Mouse (Mus musculus): ENCODE measurements around the gene Zmiz1. TPM values are rescaled to one million over a fixed set of nuclear protein-coding genes. Genes with fewer than 3 reads are reported as not detected.

The Zmiz1 gene
- total RNA-seq, 2 experiments from 2014 or later: 27.4 to 34.5 TPM

- Histone ChIP-seq H3K4me3 (peak overlapping the region; percentile 99), H3K27ac (peak overlapping the region; percentile 95)
- peak; percentile 61 for DNase-seq
- TF ChIP-seq CTCF (IDR thresholded peaks at IDR 0.05): peak; percentile 6; the same call in 1 of the 2 replicates
- intact Hi-C loops (cut with DNase I): loop anchor here (1.0 to 10.0 kb wide), 4 partner anchors 86 to 964 kb away; no protein-coding TSS in a partner anchor
These were observed 622 bp upstream of the Zmiz1 start for GRCm38 (mm10) chr14:25458111-25459015.

- intact Hi-C loops (cut with DNase I): loop anchor here (1.0 to 10.0 kb wide), 4 partner anchors 87 to 965 kb away; no protein-coding TSS in a partner anchor
- peak overlapping the region; percentile 99 for H3K4me3 ChIP-seq
- peak; percentile 92 for DNase-seq
- TF ChIP-seq CTCF (IDR thresholded peaks at IDR 0.05): peak; percentile 67
- peak overlapping the region; percentile 95 for H3K27ac ChIP-seq
These were observed 511 bp downstream of the Zmiz1 start for GRCm38 (mm10) chr14:25459394-25459997.

- Histone ChIP-seq H3K4me3 (peak overlapping the region; percentile 99), H3K27ac (peak overlapping the region; percentile 95)
- DNase-seq: peak; percentile 84
- peak; percentile 11; the same call in 1 of the 2 replicates for TF ChIP-seq CTCF (IDR thresholded peaks at IDR 0.05)
- intact Hi-C loops (cut with DNase I): loop anchor here (1.0 to 10.0 kb wide), 5 partner anchors 37 to 965 kb away; no protein-coding TSS in a partner anchor
These were observed 1.2 kb downstream of the Zmiz1 start for GRCm38 (mm10) chr14:25459998-25460800.

GRCm38 (mm10) chr14:25460801-25461675, 2.1 kb downstream of the Zmiz1 start:
- peak overlapping the region; percentile 95 for H3K27ac ChIP-seq
- peak; percentile 89 for DNase-seq
- intact Hi-C loops (cut with DNase I): loop anchor here (2.0 kb wide), 1 partner anchor 36 kb away; no protein-coding TSS in a partner anchor
- peak overlapping the region; percentile 99 for H3K4me3 ChIP-seq
- no peak for TF ChIP-seq CTCF (IDR thresholded peaks at IDR 0.05)

- no peak for DNase-seq
- TF ChIP-seq CTCF (IDR thresholded peaks at IDR 0.05): no peak
These were observed 2.8 kb downstream of the Zmiz1 start for GRCm38 (mm10) chr14:25461676-25462385.

GRCm38 (mm10) chr14:25462975-25463374, 4.0 kb downstream of the Zmiz1 start:
- DNase-seq: no peak
- TF ChIP-seq CTCF (IDR thresholded peaks at IDR 0.05): no peak
- Histone ChIP-seq H3K27ac (peak overlapping the region; percentile 50), H3K4me3 (no peak overlapping the region)
- intact Hi-C loops (cut with DNase I): no loop called here

More at GRCm38 (mm10) chr14:25461676-25462385, 2.8 kb downstream of the Zmiz1 start:
- intact Hi-C loops (cut with DNase I): loop anchor here (2.0 kb wide), 1 partner anchor 35 kb away; no protein-coding TSS in a partner anchor
- Histone ChIP-seq H3K27ac (peak overlapping the region; percentile 95), H3K4me3 (peak overlapping the region; percentile 99)

- intact Hi-C loops (cut with DNase I): no loop called here
- H3K27ac ChIP-seq: peak overlapping the region; percentile 38
- H3K4me3 ChIP-seq: no peak overlapping the region
These were observed 4.9 kb downstream of the Zmiz1 start for GRCm38 (mm10) chr14:25463919-25464318.

GRCm38 (mm10) chr14:25464611-25465307, 5.8 kb downstream of the Zmiz1 start:
- Histone ChIP-seq H3K4me3 (no peak overlapping the region), H3K27ac (peak overlapping the region; percentile 58)
- TF ChIP-seq CTCF (IDR thresholded peaks at IDR 0.05): no peak
- DNase-seq: peak; percentile 31
- intact Hi-C loops (cut with DNase I): no loop called here

More at GRCm38 (mm10) chr14:25463919-25464318, 4.9 kb downstream of the Zmiz1 start:
- TF ChIP-seq CTCF (IDR thresholded peaks at IDR 0.05): no peak
- DNase-seq: no peak

- DNase-seq: no peak
- TF ChIP-seq CTCF (IDR thresholded peaks at IDR 0.05): no peak
- Histone ChIP-seq H3K4me3 (no peak overlapping the region), H3K27ac (peak overlapping the region; percentile 58)
- intact Hi-C loops (cut with DNase I): no loop called here
These were observed 7.4 kb downstream of the Zmiz1 start for GRCm38 (mm10) chr14:25466361-25466760.

Measured in gastrocnemius, adult 2 months (tissue).